In genomic region chr7:38074920-38075319, GRCm38 (mm10) we compare ENCODE assay signal across 9 mouse cellular contexts. TPM values are rescaled to one million over a fixed set of nuclear protein-coding genes. Genes with fewer than 3 reads are reported as not detected.
DNase-seq lines count a peak whose midpoint lies in the region; ATAC-seq and TF ChIP-seq lines count a peak whose summit lies in the region.
"Had no signal": no experiment of that assay in that cellular context is flagged by ENCODE, and none has a peak within 500 bp of the region (broad histone marks: within the 10 kb centered on the region; RNA-seq: fewer than 3 reads in every experiment).

No protein-coding gene starts in this region.

- no peak overlapping the region for H3K27ac ChIP-seq in liver, embryonic 11.5 days (ENCODE audit: low read depth, low read length)
- no peak overlapping the region for H3K27ac ChIP-seq in liver, postnatal 0 days (ENCODE audit: low read depth)
- no peak overlapping the region for H3K27ac ChIP-seq in forebrain, embryonic 14.5 days (ENCODE audit: low read depth, low read length)
- no peak overlapping the region for H3K27ac ChIP-seq in limb, embryonic 11.5 days (replicated peaks; ENCODE audit: low read depth, low read length)
- no peak overlapping the region for H3K27ac ChIP-seq in neural tube, embryonic 15.5 days (replicated peaks)
- no peak overlapping the region for H3K27ac ChIP-seq in liver, embryonic 12.5 days
- H3K27ac ChIP-seq: macrophage had no signal

- H3K9ac ChIP-seq in liver, embryonic 11.5 days (ENCODE audit: low read depth, low read length): no peak overlapping the region
- no peak overlapping the region for H3K9ac ChIP-seq in liver, postnatal 0 days (replicated peaks)
- H3K9ac ChIP-seq in forebrain, embryonic 14.5 days (ENCODE audit: low read length): no peak overlapping the region
- H3K9ac ChIP-seq in limb, embryonic 11.5 days (ENCODE audit: low read length): no peak overlapping the region
- no peak overlapping the region; the same call in 1 of the 2 replicates for H3K9ac ChIP-seq in neural tube, embryonic 15.5 days (replicated peaks)
- no peak overlapping the region for H3K9ac ChIP-seq in liver, embryonic 12.5 days

- DNase-seq in liver, embryonic 11.5 days (ENCODE audit: low spot score): no peak
- DNase-seq in liver, postnatal 0 days: no peak
- DNase-seq in forebrain, embryonic 14.5 days (ENCODE audit: low spot score): peak; percentile 49
- DNase-seq in limb, embryonic 11.5 days (ENCODE audit: low spot score): no peak
- no peak for DNase-seq in left cerebral cortex, postnatal 14 days (ENCODE audit: low spot score in 2 of 2)
- no peak for DNase-seq in natural killer cell, adult 2 months (ENCODE audit: low spot score in 2 of 2)

- no peaks in the 10 kb centered on the region for H3K9me3 ChIP-seq in liver, embryonic 11.5 days (ENCODE audit: control insufficient read depth, low read length)
- H3K9me3 ChIP-seq in liver, postnatal 0 days (ENCODE audit: low read length): no peaks in the 10 kb centered on the region
- no peaks in the 10 kb centered on the region for H3K9me3 ChIP-seq in forebrain, embryonic 14.5 days (replicated peaks; ENCODE audit: control insufficient read depth, low read length)
- no peaks in the 10 kb centered on the region for H3K9me3 ChIP-seq in limb, embryonic 11.5 days (ENCODE audit: control insufficient read depth, low read length)
- H3K9me3 ChIP-seq in neural tube, embryonic 15.5 days (replicated peaks): no peaks in the 10 kb centered on the region
- no peaks in the 10 kb centered on the region for H3K9me3 ChIP-seq in liver, embryonic 12.5 days (replicated peaks)

- H3K4me3 ChIP-seq in liver, embryonic 11.5 days (ENCODE audit: low read depth, low read length): no peak overlapping the region
- no peak overlapping the region for H3K4me3 ChIP-seq in liver, postnatal 0 days (ENCODE audit: low read depth, low read length)
- H3K4me3 ChIP-seq in forebrain, embryonic 14.5 days (ENCODE audit: low read depth, low read length): peak overlapping the region; percentile 14
- H3K4me3 ChIP-seq in limb, embryonic 11.5 days (ENCODE audit: low read depth, low read length): 0 out of 2 replicates have a peak overlapping the region, but pooled peaks have one; percentile 5
- H3K4me3 ChIP-seq in neural tube, embryonic 15.5 days (replicated peaks): no peak overlapping the region
- H3K4me3 ChIP-seq in liver, embryonic 12.5 days: no peak overlapping the region

- no peak for ATAC-seq in liver, embryonic 11.5 days (replicated peaks; ENCODE audit: low FRiP score)
- ATAC-seq in liver, postnatal 0 days: no peak
- peak; percentile 60; the same call in 1 of the 2 replicates for ATAC-seq in forebrain, embryonic 14.5 days
- ATAC-seq in limb, embryonic 11.5 days (ENCODE audit: insufficient number of reproducible peaks, low FRiP score, low TSS enrichment, low read depth): no peak
- no peak for ATAC-seq in neural tube, embryonic 15.5 days (ENCODE audit: low FRiP score)
- ATAC-seq in liver, embryonic 12.5 days: no peak

- TF ChIP-seq EP300 in liver, postnatal 0 days (IDR thresholded peaks at IDR 0.05; ENCODE audit: low read depth): no peak

- TF ChIP-seq CTCF in liver, postnatal 0 days (IDR thresholded peaks at IDR 0.05; ENCODE audit: low read depth): no peak

- no peaks in the 10 kb centered on the region for H3K4me1 ChIP-seq in liver, embryonic 11.5 days (replicated peaks; ENCODE audit: control insufficient read depth, insufficient read depth, low read length)
- H3K4me1 ChIP-seq in liver, postnatal 0 days (ENCODE audit: insufficient read depth): no peaks in the 10 kb centered on the region
- peaks cover 13% of the 10 kb centered on the region for H3K4me1 ChIP-seq in forebrain, embryonic 14.5 days (ENCODE audit: control insufficient read depth, insufficient read depth, low read length)
- H3K4me1 ChIP-seq in limb, embryonic 11.5 days (ENCODE audit: control insufficient read depth, insufficient read depth, low read length): 0 out of 2 replicates have a peak, but pooled peaks cover 3% of the 10 kb centered on the region
- peaks cover 7% of the 10 kb centered on the region for H3K4me1 ChIP-seq in neural tube, embryonic 15.5 days
- H3K4me1 ChIP-seq in liver, embryonic 12.5 days: 0 out of 2 replicates have a peak, but pooled peaks cover 2% of the 10 kb centered on the region

- no peaks in the 10 kb centered on the region; the same call in 1 of the 2 replicates for H3K27me3 ChIP-seq in liver, embryonic 11.5 days (replicated peaks; ENCODE audit: control insufficient read depth, insufficient read depth, low read length)
- H3K27me3 ChIP-seq in liver, postnatal 0 days (ENCODE audit: insufficient read depth, low read length): peaks cover 13% of the 10 kb centered on the region; the same call in 1 of the 2 replicates
- no peaks in the 10 kb centered on the region for H3K27me3 ChIP-seq in forebrain, embryonic 14.5 days (replicated peaks; ENCODE audit: control insufficient read depth, insufficient read depth, low read length)
- no peaks in the 10 kb centered on the region for H3K27me3 ChIP-seq in limb, embryonic 11.5 days (ENCODE audit: control insufficient read depth, insufficient read depth, low read length)
- no peaks in the 10 kb centered on the region for H3K27me3 ChIP-seq in neural tube, embryonic 15.5 days (replicated peaks)
- peaks cover 32% of the 10 kb centered on the region for H3K27me3 ChIP-seq in liver, embryonic 12.5 days (replicated peaks)

- H3K36me3 ChIP-seq in liver, embryonic 11.5 days (ENCODE audit: control insufficient read depth, insufficient read depth, low read length): no peaks in the 10 kb centered on the region
- H3K36me3 ChIP-seq in liver, postnatal 0 days (replicated peaks; ENCODE audit: insufficient read depth, low read length): no peaks in the 10 kb centered on the region
- H3K36me3 ChIP-seq in forebrain, embryonic 14.5 days (ENCODE audit: control insufficient read depth, insufficient read depth, low read length): no peaks in the 10 kb centered on the region
- no peaks in the 10 kb centered on the region for H3K36me3 ChIP-seq in limb, embryonic 11.5 days (ENCODE audit: control insufficient read depth, insufficient read depth, low read length)
- no peaks in the 10 kb centered on the region for H3K36me3 ChIP-seq in neural tube, embryonic 15.5 days
- no peaks in the 10 kb centered on the region for H3K36me3 ChIP-seq in liver, embryonic 12.5 days

- 53% methylated on average over 10 of the region's 10 CpGs for WGBS in liver, embryonic 11.5 days
- WGBS in liver, postnatal 0 days (ENCODE audit: insufficient replicate concordance): 73% methylated on average over 9 of the region's 10 CpGs
- 21% methylated on average over 10 of the region's 10 CpGs for WGBS in forebrain, embryonic 14.5 days
- 54% methylated on average over 10 of the region's 10 CpGs for WGBS in limb, embryonic 11.5 days
- WGBS in neural tube, embryonic 15.5 days: 38% methylated on average over 10 of the region's 10 CpGs
- WGBS in liver, embryonic 12.5 days (ENCODE audit: insufficient replicate concordance): 63% methylated on average over 10 of the region's 10 CpGs

- peak overlapping the region; percentile 33; the same call in 1 of the 2 replicates for H3K4me2 ChIP-seq in liver, embryonic 11.5 days
- no peak overlapping the region for H3K4me2 ChIP-seq in liver, postnatal 0 days (ENCODE audit: low read depth, low read length)
- H3K4me2 ChIP-seq in forebrain, embryonic 14.5 days (ENCODE audit: low read length): peak overlapping the region; percentile 52
- H3K4me2 ChIP-seq in limb, embryonic 11.5 days (ENCODE audit: low read depth, severe bottlenecking): peak overlapping the region; percentile 10
- H3K4me2 ChIP-seq in neural tube, embryonic 15.5 days: peak overlapping the region; percentile 49
- no peak overlapping the region for H3K4me2 ChIP-seq in liver, embryonic 12.5 days

- intact Hi-C loops in left cerebral cortex, postnatal 14 days (cut with DNase I): loop anchor here (5.0 kb wide), 1 partner anchor 703 kb away; no protein-coding TSS in a partner anchor

RNA-seq across cellular contexts. Expression of gene Ccne1, which starts 32.4 kb away (rescaled TPM):
- polyA plus RNA-seq in liver, embryonic 11.5 days (2014; fragmentation: Nextera tagmentation; extraction: Ambion mirVana): 191 and 205 TPM in 2 replicates
- 31.1 and 32.4 TPM in 2 replicates for polyA plus RNA-seq in liver, postnatal 0 days (2015; fragmentation: Nextera tagmentation; extraction: Ambion mirVana)
- 17.0 and 18.5 TPM in 2 replicates for polyA plus RNA-seq in forebrain, embryonic 14.5 days (2014; fragmentation: Nextera tagmentation; extraction: Ambion mirVana)
- polyA plus RNA-seq in limb, embryonic 11.5 days (2014; fragmentation: Nextera tagmentation; extraction: Ambion mirVana): 121 and 131 TPM in 2 replicates
- polyA plus RNA-seq in neural tube, embryonic 15.5 days (2015; fragmentation: Nextera tagmentation; extraction: Ambion mirVana): 19.9 and 25.5 TPM in 2 replicates
- 10 to 100 TPM; 15.3 to 19.5 TPM for total RNA-seq in left cerebral cortex, postnatal 14 days (2021)
- 145 and 150 TPM in 2 replicates for polyA plus RNA-seq in liver, embryonic 12.5 days (2016; fragmentation: Nextera tagmentation; extraction: Ambion mirVana)

RNA-seq across cellular contexts. Expression of gene Uri1, which starts 51.6 kb away (rescaled TPM):
- polyA plus RNA-seq in liver, embryonic 11.5 days (2014; fragmentation: Nextera tagmentation; extraction: Ambion mirVana): 42.2 and 45.9 TPM in 2 replicates
- polyA plus RNA-seq in liver, postnatal 0 days (2015; fragmentation: Nextera tagmentation; extraction: Ambion mirVana): 15.1 and 17.1 TPM in 2 replicates
- polyA plus RNA-seq in forebrain, embryonic 14.5 days (2014; fragmentation: Nextera tagmentation; extraction: Ambion mirVana): 28.6 and 31.7 TPM in 2 replicates
- 40.9 and 47.0 TPM in 2 replicates for polyA plus RNA-seq in limb, embryonic 11.5 days (2014; fragmentation: Nextera tagmentation; extraction: Ambion mirVana)
- polyA plus RNA-seq in neural tube, embryonic 15.5 days (2015; fragmentation: Nextera tagmentation; extraction: Ambion mirVana): 38.7 and 38.8 TPM in 2 replicates
- 10 to 100 TPM; 51.1 to 55.4 TPM for total RNA-seq in left cerebral cortex, postnatal 14 days (2021)
- 26.1 and 28.2 TPM in 2 replicates for polyA plus RNA-seq in liver, embryonic 12.5 days (2016; fragmentation: Nextera tagmentation; extraction: Ambion mirVana)

Comparison
In these comparisons a context has a peak if more than half of its experiments do, and no peak if none do; other contexts are left out.
1. H3K4me2 ChIP-seq: peak in liver, embryonic 11.5 days (single experiment), forebrain, embryonic 14.5 days (single experiment), limb, embryonic 11.5 days (single experiment) and neural tube, embryonic 15.5 days (single experiment); none in liver, postnatal 0 days (single experiment) and liver, embryonic 12.5 days (single experiment).
2. H3K4me3 ChIP-seq: peak in forebrain, embryonic 14.5 days (single experiment) and limb, embryonic 11.5 days (single experiment); none in liver, embryonic 11.5 days (single experiment), liver, postnatal 0 days (single experiment), neural tube, embryonic 15.5 days (single experiment) and liver, embryonic 12.5 days (single experiment).